Mouse (Mus musculus): ENCODE measurements at regions not wholly inside any gene's neighbourhood (a gene's known extent, or its start where the extent isn't known, plus 50 kb on each side); places are given as distances from the start of the nearest gene placed in this dataset.

DNA sequence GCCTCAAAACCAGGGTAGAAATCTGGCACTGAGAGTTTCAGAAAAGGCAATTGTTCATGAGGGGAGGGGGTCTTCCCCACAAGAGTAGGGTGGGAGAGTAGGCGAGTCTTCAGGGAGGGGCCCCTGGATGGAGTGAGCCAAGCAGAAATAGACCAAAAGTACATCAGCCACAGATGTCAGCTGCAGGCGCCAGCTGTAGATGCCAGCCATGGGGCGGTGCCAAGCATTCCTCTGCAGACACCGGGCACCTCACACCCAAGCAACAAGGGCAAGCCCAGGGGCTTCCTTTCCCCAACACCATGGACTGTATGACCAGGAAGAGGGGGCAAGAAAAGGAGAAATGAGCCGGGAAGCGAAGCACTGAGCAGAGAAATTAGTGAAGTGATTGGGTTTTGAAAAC, 613.9 kb upstream of the 2610301B20Rik start:
- no peaks in the 10 kb centered on the region for H3K36me3 ChIP-seq (ENCODE audit: poor library complexity, severe bottlenecking)
- H3K4me1 ChIP-seq = no peaks in the 10 kb centered on the region
- no peak overlapping the region for H3K9ac ChIP-seq
- no peak overlapping the region for H3K27ac ChIP-seq
- H3K4me3 ChIP-seq = no peak overlapping the region
- H3K4me2 ChIP-seq = no peak overlapping the region
- ATAC-seq = no peak
- H3K9me3 ChIP-seq (replicated peaks) = no peaks in the 10 kb centered on the region
- 88% methylated on average over 6 of the region's 6 CpGs for WGBS
- H3K27me3 ChIP-seq = no peaks in the 10 kb centered on the region

DNA sequence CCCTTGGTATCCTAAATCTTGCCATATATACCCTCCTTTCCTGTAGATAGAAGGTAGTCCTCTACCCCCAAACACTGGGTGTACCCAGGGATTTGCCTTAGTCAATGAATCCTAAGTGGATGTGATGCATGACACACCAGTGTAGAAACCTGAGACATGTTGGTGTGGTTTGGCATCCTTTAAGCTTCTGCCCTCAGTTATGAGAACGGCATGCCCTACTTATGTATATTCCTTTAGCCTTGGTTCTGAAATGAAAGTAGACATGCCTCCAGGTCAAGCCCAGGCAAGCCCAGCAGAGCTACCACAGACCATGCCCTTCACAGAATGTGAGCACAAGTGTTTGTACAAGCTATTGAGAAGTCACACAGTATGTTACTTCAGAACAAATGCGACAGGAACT, 608.4 kb upstream of the 2610301B20Rik start:
- WGBS = 88% methylated on average over 2 of the region's 2 CpGs

DNA sequence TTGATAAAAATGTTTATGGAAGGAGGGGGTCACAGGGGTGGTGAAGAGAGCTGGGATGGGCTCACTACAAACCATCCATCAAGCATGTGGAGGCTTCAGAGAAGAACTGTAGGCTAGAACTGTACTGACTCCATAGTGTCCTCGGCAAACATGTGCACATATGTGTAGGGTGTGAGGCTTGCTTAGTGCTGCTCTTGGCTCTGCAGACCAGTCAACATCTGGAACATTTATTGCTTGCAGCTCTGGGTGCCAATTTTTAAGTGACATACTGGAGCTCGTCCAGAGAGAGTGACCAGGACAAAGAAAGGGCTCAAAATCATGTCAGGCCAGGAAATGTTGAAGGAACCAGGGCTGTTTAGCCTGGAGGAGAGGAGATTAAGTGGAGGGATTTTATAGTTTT, 588.7 kb upstream of the 2610301B20Rik start:
- Histone ChIP-seq H3K27ac (no peak overlapping the region), H3K27me3 (no peaks in the 10 kb centered on the region), H3K4me2 (no peak overlapping the region), H3K4me3 (no peak overlapping the region), H3K9me3 (replicated peaks) (no peaks in the 10 kb centered on the region), H3K9ac (no peak overlapping the region), H3K36me3 (ENCODE audit: poor library complexity, severe bottlenecking) (no peaks in the 10 kb centered on the region), H3K4me1 (no peaks in the 10 kb centered on the region)
- WGBS = 80% methylated on average over 2 of the region's 2 CpGs
- no peak for ATAC-seq

More for the DNA sequence above, 608.4 kb upstream of the 2610301B20Rik start:
- Histone ChIP-seq H3K27me3 (no peaks in the 10 kb centered on the region), H3K27ac (no peak overlapping the region), H3K36me3 (ENCODE audit: poor library complexity, severe bottlenecking) (no peaks in the 10 kb centered on the region), H3K4me1 (no peaks in the 10 kb centered on the region), H3K9ac (no peak overlapping the region), H3K9me3 (replicated peaks) (no peaks in the 10 kb centered on the region), H3K4me2 (no peak overlapping the region), H3K4me3 (no peak overlapping the region)
- ATAC-seq = no peak

DNA sequence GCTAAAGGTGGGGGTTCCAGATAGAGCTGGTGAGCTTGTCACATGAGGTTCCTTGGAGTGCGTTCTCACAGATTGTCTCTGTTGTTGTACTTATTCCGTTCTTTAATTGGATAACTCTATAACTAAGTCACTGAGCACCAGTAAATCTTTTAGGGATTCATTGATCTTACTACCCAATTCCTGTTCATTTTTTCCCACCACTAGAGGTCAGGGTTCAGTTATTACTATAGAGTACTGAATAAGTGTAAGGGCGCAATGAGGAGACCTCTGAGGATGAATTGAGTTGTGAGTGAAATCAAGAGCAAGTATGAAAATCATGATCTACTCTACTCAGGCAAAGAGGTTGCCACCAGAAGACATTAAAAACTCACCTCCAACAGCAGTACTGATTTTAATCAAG, 584.0 kb upstream of the 2610301B20Rik start:
- Histone ChIP-seq H3K4me3 (no peak overlapping the region), H3K9me3 (replicated peaks) (no peaks in the 10 kb centered on the region), H3K4me2 (no peak overlapping the region), H3K4me1 (no peaks in the 10 kb centered on the region), H3K27ac (no peak overlapping the region), H3K36me3 (ENCODE audit: poor library complexity, severe bottlenecking) (no peaks in the 10 kb centered on the region), H3K9ac (no peak overlapping the region), H3K27me3 (no peaks in the 10 kb centered on the region)
- 71% methylated on average over 3 of the region's 3 CpGs for WGBS
- no peak for ATAC-seq

DNA sequence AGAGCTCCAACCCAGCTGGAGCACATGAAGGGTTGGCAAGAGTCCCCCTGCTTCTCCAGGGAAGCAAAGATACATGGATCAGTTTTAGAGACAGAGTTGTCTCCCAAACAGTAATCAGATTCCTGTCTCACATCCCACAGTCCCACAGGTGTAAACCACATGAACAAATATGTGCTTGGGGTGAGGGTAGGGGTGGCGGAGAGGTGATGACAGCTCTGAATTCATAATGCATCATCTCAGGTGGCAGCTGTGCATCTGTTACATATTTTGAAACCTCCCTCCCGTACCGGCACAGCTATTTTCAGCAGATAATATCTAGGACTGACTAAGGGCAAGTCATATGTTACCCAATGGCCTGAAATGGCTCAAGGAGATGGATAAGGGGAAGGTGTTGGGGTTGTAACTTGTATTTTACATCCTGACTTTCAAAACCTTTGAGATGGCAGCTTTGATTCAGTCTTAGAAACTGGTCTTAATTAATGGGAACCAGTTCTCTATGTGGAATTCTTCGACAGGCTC, 579.2 kb upstream of the 2610301B20Rik start:
- WGBS = 89% methylated on average over 4 of the region's 4 CpGs
- Histone ChIP-seq H3K4me2 (no peak overlapping the region), H3K27me3 (no peaks in the 10 kb centered on the region), H3K9ac (no peak overlapping the region), H3K4me3 (no peak overlapping the region), H3K4me1 (no peaks in the 10 kb centered on the region), H3K9me3 (replicated peaks) (no peaks in the 10 kb centered on the region), H3K36me3 (ENCODE audit: poor library complexity, severe bottlenecking) (no peaks in the 10 kb centered on the region), H3K27ac (no peak overlapping the region)
- ATAC-seq = no peak

DNA sequence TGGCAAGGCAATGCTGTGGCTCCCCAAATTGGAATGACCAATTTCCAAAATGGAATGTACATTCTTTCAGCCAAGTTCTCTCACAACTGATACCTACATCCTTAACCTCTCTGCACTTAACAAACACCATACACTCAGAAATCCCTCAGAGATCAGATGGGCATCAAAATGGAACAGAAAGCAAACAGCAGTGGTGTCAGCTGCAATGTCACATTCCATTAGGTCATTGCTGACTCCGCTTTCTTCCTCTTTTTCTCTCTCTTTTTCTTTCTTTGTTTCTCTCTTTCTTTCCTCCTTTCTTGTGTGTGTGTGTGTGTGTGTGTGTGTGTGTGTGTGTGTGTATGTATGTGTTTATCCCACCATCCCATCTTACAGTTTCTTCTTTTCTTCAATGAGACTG, 578.1 kb upstream of the 2610301B20Rik start:
- Histone ChIP-seq H3K9ac (no peak overlapping the region), H3K4me1 (no peaks in the 10 kb centered on the region), H3K27ac (no peak overlapping the region), H3K27me3 (no peaks in the 10 kb centered on the region), H3K36me3 (ENCODE audit: poor library complexity, severe bottlenecking) (no peaks in the 10 kb centered on the region), H3K9me3 (replicated peaks) (no peaks in the 10 kb centered on the region), H3K4me3 (no peak overlapping the region), H3K4me2 (no peak overlapping the region)
- WGBS = 95% methylated on average over 1 of the region's 1 CpGs
- no peak for ATAC-seq

GRCm38 (mm10) chr4:10311886-10312285, 562.4 kb upstream of the 2610301B20Rik start:
- H3K4me1 ChIP-seq = no peaks in the 10 kb centered on the region
- no peak overlapping the region for H3K4me3 ChIP-seq
- no peak overlapping the region for H3K9ac ChIP-seq
- no peak for ATAC-seq
- no peak overlapping the region for H3K4me2 ChIP-seq
- H3K27me3 ChIP-seq = no peaks in the 10 kb centered on the region
- H3K36me3 ChIP-seq (ENCODE audit: poor library complexity, severe bottlenecking) = no peaks in the 10 kb centered on the region
- 80% methylated on average over 5 of the region's 5 CpGs for WGBS
- H3K27ac ChIP-seq = no peak overlapping the region
- no peaks in the 10 kb centered on the region for H3K9me3 ChIP-seq (replicated peaks)

DNA sequence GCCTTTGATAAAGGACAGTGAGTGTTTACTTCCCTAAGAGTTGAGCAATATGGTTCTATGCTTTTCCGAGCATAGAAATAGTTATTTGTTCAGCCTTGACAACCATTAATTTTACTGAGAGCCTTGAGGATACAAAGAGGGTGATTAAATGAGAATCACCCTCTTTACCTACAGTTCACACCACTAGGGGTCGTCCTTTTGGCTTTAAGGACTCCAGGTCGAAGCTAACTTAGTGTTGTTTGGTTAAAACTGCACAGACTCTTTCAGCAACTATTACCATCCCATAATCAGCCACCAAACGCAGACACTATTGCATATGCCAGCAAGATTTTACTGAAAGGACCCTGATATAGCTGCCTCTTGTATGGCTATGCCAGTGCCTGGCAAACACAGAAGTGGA, 559.2 kb upstream of the 2610301B20Rik start:
- Histone ChIP-seq H3K9ac (no peak overlapping the region), H3K4me1 (no peaks in the 10 kb centered on the region), H3K4me3 (no peak overlapping the region), H3K36me3 (ENCODE audit: poor library complexity, severe bottlenecking) (no peaks in the 10 kb centered on the region), H3K27ac (no peak overlapping the region), H3K27me3 (no peaks in the 10 kb centered on the region), H3K9me3 (replicated peaks) (no peaks in the 10 kb centered on the region), H3K4me2 (no peak overlapping the region)
- ATAC-seq = no peak
- WGBS = 71% methylated on average over 4 of the region's 4 CpGs

DNA sequence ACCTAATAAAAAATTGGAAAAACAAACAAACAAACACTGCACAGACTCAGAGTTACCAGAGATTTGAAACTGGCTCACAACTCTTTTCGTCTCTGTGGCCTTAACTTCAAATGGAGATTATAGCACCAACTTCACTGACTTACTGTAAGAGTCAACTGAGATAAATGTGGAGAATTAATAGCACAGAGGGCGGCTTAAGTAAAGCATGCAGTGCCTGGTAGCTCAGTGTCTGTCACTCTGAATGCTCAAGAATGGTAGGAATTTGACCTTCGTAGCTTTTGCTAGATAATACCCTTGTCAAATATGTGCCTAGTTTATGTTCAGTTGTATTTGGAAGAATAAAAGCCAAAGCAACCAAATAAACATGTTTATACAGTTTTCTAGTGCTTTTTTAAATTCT, 558.4 kb upstream of the 2610301B20Rik start:
- Histone ChIP-seq H3K27ac (no peak overlapping the region), H3K4me1 (no peaks in the 10 kb centered on the region), H3K9ac (no peak overlapping the region), H3K36me3 (ENCODE audit: poor library complexity, severe bottlenecking) (no peaks in the 10 kb centered on the region), H3K4me3 (no peak overlapping the region), H3K27me3 (no peaks in the 10 kb centered on the region), H3K9me3 (replicated peaks) (no peaks in the 10 kb centered on the region), H3K4me2 (no peak overlapping the region)
- ATAC-seq = no peak
- WGBS = 62% methylated on average over 3 of the region's 3 CpGs

DNA sequence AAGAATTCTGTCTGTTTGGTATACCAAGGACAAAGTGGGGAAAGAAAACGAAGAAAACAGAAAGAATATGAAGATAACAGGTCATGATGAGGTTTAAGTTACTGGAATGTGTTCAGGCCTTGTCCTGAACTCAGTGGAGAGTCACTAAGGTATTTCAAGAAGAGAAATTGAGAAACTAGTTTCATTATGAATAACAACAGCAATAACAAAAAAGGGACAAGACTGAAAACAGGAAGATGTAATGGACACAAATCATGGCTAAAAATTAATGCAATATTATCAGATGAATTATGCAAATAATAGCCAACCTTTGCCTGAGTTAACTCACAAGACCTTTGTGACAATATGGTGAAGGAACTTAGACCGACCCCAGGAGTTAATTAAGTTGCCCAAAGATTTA, 530.2 kb upstream of the 2610301B20Rik start:
- Histone ChIP-seq H3K4me1 (no peaks in the 10 kb centered on the region), H3K27me3 (no peaks in the 10 kb centered on the region), H3K36me3 (ENCODE audit: poor library complexity, severe bottlenecking) (no peaks in the 10 kb centered on the region), H3K9ac (no peak overlapping the region), H3K27ac (no peak overlapping the region), H3K4me3 (no peak overlapping the region), H3K4me2 (no peak overlapping the region), H3K9me3 (replicated peaks) (no peaks in the 10 kb centered on the region)
- WGBS = 67% methylated on average over 2 of the region's 2 CpGs
- no peak for ATAC-seq

GRCm38 (mm10) chr4:10351876-10352627, 522.2 kb upstream of the 2610301B20Rik start:
- H3K4me1 ChIP-seq = no peaks in the 10 kb centered on the region
- peak; percentile 45; the same call in 1 of the 2 replicates for ATAC-seq
- H3K27me3 ChIP-seq = no peaks in the 10 kb centered on the region
- no peak overlapping the region for H3K4me3 ChIP-seq
- H3K36me3 ChIP-seq (ENCODE audit: poor library complexity, severe bottlenecking) = no peaks in the 10 kb centered on the region
- no peak overlapping the region for H3K9ac ChIP-seq
- H3K9me3 ChIP-seq (replicated peaks) = no peaks in the 10 kb centered on the region
- H3K4me2 ChIP-seq = no peak overlapping the region
- H3K27ac ChIP-seq = no peak overlapping the region
- WGBS = 84% methylated on average over 4 of the region's 4 CpGs

DNA sequence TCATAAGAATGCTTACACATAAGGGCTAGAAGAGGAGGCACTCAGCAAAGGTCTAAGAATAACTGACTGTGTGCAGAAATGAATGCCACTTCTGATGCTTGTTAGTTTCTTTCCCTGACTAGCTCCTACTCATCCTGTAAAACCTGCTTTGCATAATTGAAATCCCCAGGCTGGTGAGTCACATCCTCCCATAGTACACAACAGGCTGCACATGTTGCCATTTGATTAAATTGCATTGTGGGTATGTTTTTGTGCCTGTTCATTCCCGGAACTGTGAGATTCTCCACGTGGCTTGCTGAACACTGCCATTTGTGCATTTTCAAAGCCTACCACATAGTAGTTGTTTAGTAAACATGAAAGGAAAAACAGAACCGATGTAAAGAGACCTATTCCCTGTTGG, 516.7 kb upstream of the 2610301B20Rik start:
- Histone ChIP-seq H3K27me3 (no peaks in the 10 kb centered on the region), H3K4me2 (no peak overlapping the region), H3K36me3 (ENCODE audit: poor library complexity, severe bottlenecking) (no peaks in the 10 kb centered on the region), H3K4me1 (no peaks in the 10 kb centered on the region), H3K4me3 (no peak overlapping the region), H3K27ac (no peak overlapping the region), H3K9ac (no peak overlapping the region), H3K9me3 (replicated peaks) (no peaks in the 10 kb centered on the region)
- WGBS = 81% methylated on average over 3 of the region's 3 CpGs
- ATAC-seq = no peak

- no peaks in the 10 kb centered on the region for H3K4me1 ChIP-seq
- H3K27ac ChIP-seq = no peak overlapping the region
- 98% methylated on average over 2 of the region's 2 CpGs for WGBS
- no peak overlapping the region for H3K4me2 ChIP-seq
- H3K27me3 ChIP-seq = no peaks in the 10 kb centered on the region
- no peaks in the 10 kb centered on the region for H3K36me3 ChIP-seq (ENCODE audit: poor library complexity, severe bottlenecking)
- H3K9me3 ChIP-seq (replicated peaks) = no peaks in the 10 kb centered on the region
- ATAC-seq = no peak
- H3K4me3 ChIP-seq = no peak overlapping the region
- no peak overlapping the region for H3K9ac ChIP-seq
Observed at GRCm38 (mm10) chr4:10389790-10390189, 484.5 kb upstream of the 2610301B20Rik start.

Measured in forebrain, embryonic 13.5 days (tissue).